Mouse (Mus musculus): ENCODE results near the gene Trim52. TPM values are rescaled to one million over a fixed set of nuclear protein-coding genes. Genes with fewer than 3 reads are reported as not detected.

Gene Trim52
- polyA plus RNA-seq (2015; fragmentation: Nextera tagmentation; extraction: Ambion mirVana) = not detected in 2 replicates

GRCm38 (mm10) chr14:106105980-106106379 is at the start of gene Trim52:
TSS of gene Trim52 (plus strand) at chr14:106106198.
- TF ChIP-seq CTCF (IDR thresholded peaks at IDR 0.05; ENCODE audit: low read depth) = no peak
- no peaks in the 10 kb centered on the region for H3K27me3 ChIP-seq (replicated peaks; ENCODE audit: control insufficient read depth, insufficient read depth, low read length)
- ATAC-seq = no peak
- H3K9ac ChIP-seq (ENCODE audit: low read depth, low read length) = no peak within 1 kb of the TSS
- no peak within 1 kb of the TSS for H3K27ac ChIP-seq (ENCODE audit: low read depth, low read length)
- H3K4me1 ChIP-seq (replicated peaks; ENCODE audit: control insufficient read depth, insufficient read depth, low read length) = no peaks in the 10 kb centered on the region
- 96% methylated on average over 21 of the region's 21 CpGs for WGBS
- no peak within 1 kb of the TSS for H3K4me3 ChIP-seq (ENCODE audit: low read depth, low read length)
- no peak within 1 kb of the TSS for H3K4me2 ChIP-seq (replicated peaks; ENCODE audit: low read depth)
- H3K36me3 ChIP-seq (ENCODE audit: control insufficient read depth, insufficient read depth) = no peaks in the 10 kb centered on the region
- no peaks in the 10 kb centered on the region for H3K9me3 ChIP-seq (ENCODE audit: control insufficient read depth)

- Histone ChIP-seq H3K27ac (ENCODE audit: low read depth, low read length) (no peak overlapping the region), H3K9me3 (ENCODE audit: control insufficient read depth) (no peaks in the 10 kb centered on the region), H3K27me3 (replicated peaks; ENCODE audit: control insufficient read depth, insufficient read depth, low read length) (no peaks in the 10 kb centered on the region), H3K9ac (ENCODE audit: low read depth, low read length) (no peak overlapping the region), H3K4me3 (ENCODE audit: low read depth, low read length) (no peak overlapping the region), H3K4me2 (replicated peaks; ENCODE audit: low read depth) (no peak overlapping the region), H3K4me1 (replicated peaks; ENCODE audit: control insufficient read depth, insufficient read depth, low read length) (no peaks in the 10 kb centered on the region), H3K36me3 (ENCODE audit: control insufficient read depth, insufficient read depth) (no peaks in the 10 kb centered on the region)
- 69% methylated on average over 1 of the region's 1 CpGs for WGBS
- no peak for TF ChIP-seq CTCF (IDR thresholded peaks at IDR 0.05; ENCODE audit: low read depth)
- ATAC-seq = no peak
Measured at GRCm38 (mm10) chr14:106072608-106073007, 33.4 kb upstream of the Trim52 start.

GRCm38 (mm10) chr14:106075181-106076064 is 30.6 kb upstream of the Trim52 start:
- no peak for ATAC-seq
- H3K4me3 ChIP-seq (ENCODE audit: low read depth, low read length) = no peak overlapping the region
- 60% methylated on average over 3 of the region's 3 CpGs for WGBS
- H3K4me2 ChIP-seq (replicated peaks; ENCODE audit: low read depth) = no peak overlapping the region
- H3K4me1 ChIP-seq (replicated peaks; ENCODE audit: control insufficient read depth, insufficient read depth, low read length) = no peaks in the 10 kb centered on the region
- no peak overlapping the region for H3K27ac ChIP-seq (ENCODE audit: low read depth, low read length)
- H3K27me3 ChIP-seq (replicated peaks; ENCODE audit: control insufficient read depth, insufficient read depth, low read length) = no peaks in the 10 kb centered on the region
- H3K36me3 ChIP-seq (ENCODE audit: control insufficient read depth, insufficient read depth) = no peaks in the 10 kb centered on the region
- no peak for TF ChIP-seq CTCF (IDR thresholded peaks at IDR 0.05; ENCODE audit: low read depth)
- no peaks in the 10 kb centered on the region for H3K9me3 ChIP-seq (ENCODE audit: control insufficient read depth)
- no peak overlapping the region for H3K9ac ChIP-seq (ENCODE audit: low read depth, low read length)

GRCm38 (mm10) chr14:106088480-106089037 is 17.4 kb upstream of the Trim52 start:
- no peak overlapping the region for H3K4me2 ChIP-seq (replicated peaks; ENCODE audit: low read depth)
- no peak for TF ChIP-seq CTCF (IDR thresholded peaks at IDR 0.05; ENCODE audit: low read depth)
- no peak overlapping the region for H3K9ac ChIP-seq (ENCODE audit: low read depth, low read length)
- H3K9me3 ChIP-seq (ENCODE audit: control insufficient read depth) = no peaks in the 10 kb centered on the region
- no peaks in the 10 kb centered on the region for H3K36me3 ChIP-seq (ENCODE audit: control insufficient read depth, insufficient read depth)
- H3K4me1 ChIP-seq (replicated peaks; ENCODE audit: control insufficient read depth, insufficient read depth, low read length) = no peaks in the 10 kb centered on the region
- no peak overlapping the region for H3K4me3 ChIP-seq (ENCODE audit: low read depth, low read length)
- H3K27me3 ChIP-seq (replicated peaks; ENCODE audit: control insufficient read depth, insufficient read depth, low read length) = no peaks in the 10 kb centered on the region
- ATAC-seq = no peak
- 66% methylated on average over 13 of the region's 13 CpGs for WGBS
- H3K27ac ChIP-seq (ENCODE audit: low read depth, low read length) = no peak overlapping the region

- Histone ChIP-seq H3K36me3 (ENCODE audit: control insufficient read depth, insufficient read depth) (no peaks in the 10 kb centered on the region), H3K9me3 (ENCODE audit: control insufficient read depth) (no peaks in the 10 kb centered on the region), H3K27me3 (replicated peaks; ENCODE audit: control insufficient read depth, insufficient read depth, low read length) (no peaks in the 10 kb centered on the region), H3K9ac (ENCODE audit: low read depth, low read length) (no peak overlapping the region), H3K27ac (ENCODE audit: low read depth, low read length) (no peak overlapping the region), H3K4me2 (replicated peaks; ENCODE audit: low read depth) (no peak overlapping the region), H3K4me1 (replicated peaks; ENCODE audit: control insufficient read depth, insufficient read depth, low read length) (no peaks in the 10 kb centered on the region), H3K4me3 (ENCODE audit: low read depth, low read length) (no peak overlapping the region)
- TF ChIP-seq CTCF (IDR thresholded peaks at IDR 0.05; ENCODE audit: low read depth) = no peak
- WGBS = 92% methylated on average over 4 of the region's 4 CpGs
- no peak for ATAC-seq
Measured at GRCm38 (mm10) chr14:106096816-106097215, 9.2 kb upstream of the Trim52 start.

- no peak for TF ChIP-seq CTCF (IDR thresholded peaks at IDR 0.05; ENCODE audit: low read depth)
- Histone ChIP-seq H3K4me3 (ENCODE audit: low read depth, low read length) (no peak overlapping the region), H3K36me3 (ENCODE audit: control insufficient read depth, insufficient read depth) (no peaks in the 10 kb centered on the region), H3K27me3 (replicated peaks; ENCODE audit: control insufficient read depth, insufficient read depth, low read length) (no peaks in the 10 kb centered on the region), H3K27ac (ENCODE audit: low read depth, low read length) (no peak overlapping the region), H3K9ac (ENCODE audit: low read depth, low read length) (no peak overlapping the region), H3K4me2 (replicated peaks; ENCODE audit: low read depth) (no peak overlapping the region), H3K4me1 (replicated peaks; ENCODE audit: control insufficient read depth, insufficient read depth, low read length) (no peaks in the 10 kb centered on the region), H3K9me3 (ENCODE audit: control insufficient read depth) (no peaks in the 10 kb centered on the region)
- ATAC-seq = no peak
- 93% methylated on average over 14 of the region's 14 CpGs for WGBS
Measured at GRCm38 (mm10) chr14:106100858-106101257, 5.1 kb upstream of the Trim52 start.
